Mouse (Mus musculus): ENCODE data around the gene Onecut1. TPM values are rescaled to one million over a fixed set of nuclear protein-coding genes. Genes with fewer than 3 reads are reported as not detected.

The Onecut1 gene
- total RNA-seq, 4 experiments from 2014 or later: not detected

GRCm38 (mm10) chr9:74910226-74910759 lies 48.6 kb downstream of the Onecut1 start:
- DNase-seq (ENCODE audit: low spot score in 2 of 2): no peak

- DNase-seq (ENCODE audit: low spot score in 2 of 2): peak; percentile 14 to 57
Measured at GRCm38 (mm10) chr9:74911430-74911829, 49.7 kb downstream of the Onecut1 start.

GRCm38 (mm10) chr9:74911919-74912318 lies 50.2 kb downstream of the Onecut1 start:
- no peak for DNase-seq (ENCODE audit: low spot score in 2 of 2)

GRCm38 (mm10) chr9:74912619-74913376 lies 51.1 kb downstream of the Onecut1 start:
- DNase-seq (ENCODE audit: low spot score in 2 of 2): no peak

GRCm38 (mm10) chr9:74915611-74916010 lies 53.9 kb downstream of the Onecut1 start:
- no peak for DNase-seq (ENCODE audit: low spot score in 2 of 2)

- no peak for DNase-seq (ENCODE audit: low spot score in 2 of 2)
Measured at GRCm38 (mm10) chr9:74920450-74920849, 58.7 kb downstream of the Onecut1 start.

GRCm38 (mm10) chr9:74921422-74921821 lies 59.7 kb downstream of the Onecut1 start:
- no peak for DNase-seq (ENCODE audit: low spot score in 2 of 2)

- DNase-seq (ENCODE audit: low spot score in 2 of 2): no peak
Measured at GRCm38 (mm10) chr9:74922884-74923283, 61.2 kb downstream of the Onecut1 start.

GRCm38 (mm10) chr9:74923291-74923977 lies 61.7 kb downstream of the Onecut1 start:
- no peak for DNase-seq (ENCODE audit: low spot score in 2 of 2)

GRCm38 (mm10) chr9:74925220-74925769 lies 63.6 kb downstream of the Onecut1 start:
- DNase-seq (ENCODE audit: low spot score in 2 of 2): no peak

GRCm38 (mm10) chr9:74929981-74930423 lies 68.3 kb downstream of the Onecut1 start:
- no peak for DNase-seq (ENCODE audit: low spot score in 2 of 2)

GRCm38 (mm10) chr9:74930653-74931052 lies 68.9 kb downstream of the Onecut1 start:
- DNase-seq (ENCODE audit: low spot score in 2 of 2): no peak

GRCm38 (mm10) chr9:74935289-74935688 lies 73.6 kb downstream of the Onecut1 start:
- no peak for DNase-seq (ENCODE audit: low spot score in 2 of 2)

- DNase-seq (ENCODE audit: low spot score in 2 of 2): no peak
Measured at GRCm38 (mm10) chr9:74937761-74938160, 76.0 kb downstream of the Onecut1 start.

GRCm38 (mm10) chr9:74938670-74939534 lies 77.2 kb downstream of the Onecut1 start:
- peak; percentile 16 to 44 for DNase-seq (ENCODE audit: low spot score in 2 of 2)

Other genes with a start within 250 kb of the Onecut1 start
- gene Fam214a, start 91.0 kb downstream of the Onecut1 start, total RNA-seq (2022): 10 to 100 TPM; 19.4 to 35.5 (median 24.3) TPM
- 100 to 1,000 TPM; 114 to 163 (median 138) TPM for gene Arpp19, start 175.7 kb downstream of the Onecut1 start, total RNA-seq (2022)
- 10 to 100 TPM; 10.6 to 14.9 (median 13.0) TPM for gene Myo5a, start 209.1 kb downstream of the Onecut1 start, total RNA-seq (2022)

Data from gastrocnemius, adult 8-10 months (tissue).